Mouse (Mus musculus) mouse trophoblast stem cell (cell line): ENCODE data around the gene Doc2b.

Source experiments
- in situ Hi-C, 2 experiments: fragments of 300-500 bp; cut with MseI, MboI; formaldehyde crosslinking; loops; 2 replicates in 1 of 2; 3 replicates in 1 of 2; pipeline ENCODE4 v1.15.1; 2025

Doc2b gene

GRCm38 (mm10) chr11:75792535-75792934 is 3.3 kb downstream of the Doc2b start:
- in situ Hi-C loops: no loop called here

- in situ Hi-C loops: loop anchor here in 1 of 2 experiments (10.0 kb wide), 1 partner anchor 189 kb away; no protein-coding TSS in a partner anchor
Observed at GRCm38 (mm10) chr11:75785897-75786296, 10.0 kb downstream of the Doc2b start.

- in situ Hi-C loops: loop anchor here in 1 of 2 experiments (5.0 to 10.0 kb wide), 2 partner anchors 119 to 191 kb away; no protein-coding TSS in a partner anchor
Observed at GRCm38 (mm10) chr11:75783799-75784198, 12.1 kb downstream of the Doc2b start.

- in situ Hi-C loops: loop anchor here in 1 of 2 experiments (5.0 to 10.0 kb wide), 2 partner anchors 120 to 193 kb away; no protein-coding TSS in a partner anchor
Observed at GRCm38 (mm10) chr11:75781919-75782318, 13.9 kb downstream of the Doc2b start.

GRCm38 (mm10) chr11:75775919-75776318 is 19.9 kb downstream of the Doc2b start:
- in situ Hi-C loops: loop anchor here in 1 of 2 experiments (5.0 kb wide), 1 partner anchor 131 kb away; no protein-coding TSS in a partner anchor

- in situ Hi-C loops: no loop called here
Observed at GRCm38 (mm10) chr11:75772562-75772961, 23.3 kb downstream of the Doc2b start.

GRCm38 (mm10) chr11:75769206-75769605 is 26.6 kb downstream of the Doc2b start:
- in situ Hi-C loops: no loop called here

GRCm38 (mm10) chr11:75768091-75768989 is 27.5 kb downstream of the Doc2b start:
- in situ Hi-C loops: no loop called here

- in situ Hi-C loops: no loop called here
Observed at GRCm38 (mm10) chr11:75767014-75767413, 28.8 kb downstream of the Doc2b start.

- in situ Hi-C loops: no loop called here
Observed at GRCm38 (mm10) chr11:75765161-75765560, 30.7 kb downstream of the Doc2b start.

- in situ Hi-C loops: no loop called here
Observed at GRCm38 (mm10) chr11:75764521-75765023, 31.3 kb downstream of the Doc2b start.

GRCm38 (mm10) chr11:75762708-75763107 is 33.1 kb downstream of the Doc2b start:
- in situ Hi-C loops: no loop called here

- in situ Hi-C loops: no loop called here
Observed at GRCm38 (mm10) chr11:75760785-75761184, 35.1 kb downstream of the Doc2b start.

GRCm38 (mm10) chr11:75758553-75758952 is 37.3 kb downstream of the Doc2b start:
- in situ Hi-C loops: no loop called here

GRCm38 (mm10) chr11:75756687-75757086 is 39.2 kb downstream of the Doc2b start:
- in situ Hi-C loops: no loop called here

- in situ Hi-C loops: no loop called here
Observed at GRCm38 (mm10) chr11:75751082-75751481, 44.8 kb downstream of the Doc2b start.

- in situ Hi-C loops: no loop called here
Observed at GRCm38 (mm10) chr11:75750537-75750936, 45.3 kb downstream of the Doc2b start.

GRCm38 (mm10) chr11:75744761-75745160 is 51.1 kb downstream of the Doc2b start:
- in situ Hi-C loops: no loop called here

GRCm38 (mm10) chr11:75741615-75742014 is 54.2 kb downstream of the Doc2b start:
- in situ Hi-C loops: no loop called here

GRCm38 (mm10) chr11:75740204-75740603 is 55.6 kb downstream of the Doc2b start:
- in situ Hi-C loops: no loop called here

GRCm38 (mm10) chr11:75738477-75738821 is 57.4 kb downstream of the Doc2b start:
- in situ Hi-C loops: no loop called here

GRCm38 (mm10) chr11:75737806-75738476 is 57.9 kb downstream of the Doc2b start:
- in situ Hi-C loops: no loop called here
